Mouse (Mus musculus) thymus, adult 18-20 months (tissue): ENCODE results near the gene Stum.

ENCODE experiments used
- DNase-seq, 2 experiments: peaks; one replicate each; pipeline ENCODE4 v3.0.0; 2022; ENCODE audit warnings: mixed read lengths in 2 of 2

Gene Stum

GRCm38 (mm10) chr1:180383884-180384283 lies 99.4 kb downstream of the Stum start:
- no peak for DNase-seq
